Mouse (Mus musculus): Measurements from ENCODE around the gene Synrg. TPM values are rescaled to one million over a fixed set of nuclear protein-coding genes. Genes with fewer than 3 reads are reported as not detected.

The Synrg gene
- polyA plus RNA-seq, 1 experiment from 2014 or later, result 6.9 TPM

DNA sequence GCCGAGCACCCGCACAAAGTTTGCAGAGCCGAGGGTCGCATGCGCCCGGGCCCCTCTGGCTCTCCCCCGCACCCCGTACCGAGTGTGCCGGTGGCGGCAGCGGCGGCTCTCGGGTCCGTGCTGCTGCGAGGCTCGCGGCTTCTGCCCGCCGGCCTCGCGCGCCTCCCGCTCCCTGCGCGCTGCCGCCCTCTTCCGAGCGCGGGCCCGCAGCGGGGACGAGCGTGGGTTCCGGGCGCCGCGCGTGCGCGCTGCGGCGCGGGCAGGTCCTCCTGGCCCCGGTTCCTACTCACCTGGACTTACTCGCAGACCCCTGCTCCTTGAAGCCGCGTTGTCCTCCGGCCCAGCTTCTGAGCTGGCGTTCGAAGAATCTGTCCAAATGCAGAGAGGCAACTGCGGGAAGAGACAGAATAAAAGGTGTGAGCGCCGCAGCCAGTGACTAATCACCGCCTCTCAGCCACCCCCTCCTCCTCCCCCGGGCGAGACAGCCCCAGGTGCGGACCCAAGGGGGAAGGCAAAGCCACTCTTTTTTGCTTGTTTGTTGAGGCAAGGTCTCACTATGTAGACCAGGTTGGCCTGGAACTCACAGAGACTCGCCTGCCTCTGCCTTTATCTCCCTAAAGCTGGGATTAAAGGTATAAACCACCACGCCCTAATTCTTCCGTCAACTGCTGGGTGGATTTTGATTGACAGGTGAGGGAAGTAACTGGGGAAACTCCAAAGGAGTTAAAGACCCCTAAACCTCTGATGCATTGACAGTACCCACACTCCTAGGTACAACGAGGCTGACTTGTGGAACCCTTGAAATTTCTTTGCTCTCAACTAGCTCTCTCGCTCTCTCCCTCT is 104.2 kb downstream of the Synrg start:
- Histone ChIP-seq H3K27ac (peak overlapping the region; percentile 47), H3K9ac (ENCODE audit: low read depth, low read length) (peak overlapping the region; percentile 73), H3K9me3 (replicated peaks; ENCODE audit: low read length) (no peaks in the 10 kb centered on the region), H3K36me3 (ENCODE audit: insufficient read depth, low read length) (no peaks in the 10 kb centered on the region), H3K27me3 (ENCODE audit: insufficient read depth, low read length) (no peaks in the 10 kb centered on the region), H3K4me3 (replicated peaks; ENCODE audit: low read depth, low read length) (peak overlapping the region; percentile 66), H3K4me2 (ENCODE audit: low read length) (peak overlapping the region; percentile 95), H3K4me1 (replicated peaks; ENCODE audit: insufficient read depth, low read length) (peaks cover 15% of the 10 kb centered on the region; the same call in 1 of the 2 replicates)
- ATAC-seq (replicated peaks; ENCODE audit: low FRiP score, low read depth) (peak; percentile 47; the same call in 1 of the 2 replicates), DNase-seq (ENCODE audit: low spot score) (peak; percentile 46)
- TF ChIP-seq CTCF (IDR thresholded peaks at IDR 0.05; ENCODE audit: low read depth), result no peak
- 2% methylated on average over 60 of the region's 63 CpGs for WGBS

DNA sequence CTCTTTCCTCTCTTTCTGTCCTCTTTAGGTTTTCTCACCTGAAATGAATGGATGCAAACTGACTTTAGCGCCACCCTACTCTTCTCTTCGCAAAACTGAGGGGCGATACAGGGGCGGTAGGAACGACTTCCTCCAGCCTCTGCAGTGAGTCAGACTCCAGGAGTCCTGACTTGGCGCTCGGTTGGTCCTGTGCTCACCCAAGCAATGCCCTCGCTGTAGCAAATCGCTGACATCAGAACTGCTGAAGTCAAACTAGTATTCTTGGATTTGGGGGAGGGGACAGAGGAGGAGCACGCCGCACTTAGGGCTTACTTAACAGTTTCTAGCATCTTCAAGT is 104.8 kb downstream of the Synrg start, which contains the start of gene Dusp14:
Gene Dusp14, minus strand, starts transcription at position 228 of the 337 bp plus-strand sequence.
- Histone ChIP-seq H3K36me3 (ENCODE audit: insufficient read depth, low read length) (no peaks in the 10 kb centered on the region), H3K4me1 (replicated peaks; ENCODE audit: insufficient read depth, low read length) (peaks cover 18% of the 10 kb centered on the region; the same call in 1 of the 2 replicates), H3K27me3 (ENCODE audit: insufficient read depth, low read length) (no peaks in the 10 kb centered on the region), H3K9ac (ENCODE audit: low read depth, low read length) (peak within 1 kb of the TSS; percentile 73), H3K4me3 (replicated peaks; ENCODE audit: low read depth, low read length) (peak within 1 kb of the TSS; percentile 66), H3K4me2 (ENCODE audit: low read length) (peak within 1 kb of the TSS; percentile 95), H3K27ac (peak within 1 kb of the TSS; percentile 47), H3K9me3 (replicated peaks; ENCODE audit: low read length) (no peaks in the 10 kb centered on the region)
- 11% methylated on average over 11 of the region's 11 CpGs for WGBS
- ATAC-seq (replicated peaks; ENCODE audit: low FRiP score, low read depth), result peak; percentile 68
- no peak for TF ChIP-seq CTCF (IDR thresholded peaks at IDR 0.05; ENCODE audit: low read depth)
- DNase-seq (ENCODE audit: low spot score), result peak; percentile 67

DNA sequence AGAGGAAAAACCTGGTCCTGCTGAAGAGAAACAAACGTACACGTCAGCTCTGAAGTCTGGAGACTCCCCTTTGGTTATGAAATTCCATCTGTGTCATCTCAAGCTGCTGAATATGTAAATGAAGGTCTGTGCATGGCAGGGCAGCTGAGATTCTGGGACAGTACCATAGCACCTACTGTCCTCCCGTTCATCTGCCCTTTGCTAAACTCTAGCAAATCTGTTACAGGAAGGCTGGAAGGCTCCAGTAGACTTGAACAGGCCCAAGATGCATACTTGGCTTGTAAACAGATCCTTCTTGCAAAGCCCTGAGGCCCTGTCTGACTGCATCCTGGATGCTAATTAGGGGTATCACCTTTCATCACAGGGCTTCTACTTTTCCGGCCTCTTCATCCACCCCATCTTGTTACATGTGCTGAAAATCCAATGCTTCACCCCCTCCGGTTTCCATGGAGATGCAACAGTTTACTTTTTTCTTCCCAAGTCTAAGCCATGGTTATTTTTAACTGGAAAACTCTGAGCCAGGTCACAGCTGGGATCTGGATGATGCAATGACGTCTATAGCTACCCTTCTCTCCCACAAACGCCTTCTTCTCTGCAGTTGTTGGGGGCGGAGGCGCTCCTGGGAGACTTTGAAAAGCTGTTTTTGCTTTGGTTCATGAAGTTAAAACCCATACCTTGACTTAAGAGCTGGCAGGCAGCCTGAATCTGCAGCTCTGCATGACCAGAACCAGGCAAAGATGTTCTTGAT is 108.8 kb downstream of the Synrg start:
- no peak for TF ChIP-seq CTCF (IDR thresholded peaks at IDR 0.05; ENCODE audit: low read depth)
- H3K27ac ChIP-seq, result peak overlapping the region; percentile 88
- no peaks in the 10 kb centered on the region for H3K9me3 ChIP-seq (replicated peaks; ENCODE audit: low read length)
- no peak for ATAC-seq (replicated peaks; ENCODE audit: low FRiP score, low read depth)
- H3K27me3 ChIP-seq (ENCODE audit: insufficient read depth, low read length), result no peaks in the 10 kb centered on the region
- H3K36me3 ChIP-seq (ENCODE audit: insufficient read depth, low read length), result no peaks in the 10 kb centered on the region
- WGBS, result 33% methylated on average over 9 of the region's 9 CpGs
- DNase-seq (ENCODE audit: low spot score), result peak; percentile 52
- no peak overlapping the region for H3K9ac ChIP-seq (ENCODE audit: low read depth, low read length)
- no peak overlapping the region for H3K4me3 ChIP-seq (replicated peaks; ENCODE audit: low read depth, low read length)
- 0 out of 2 replicates have a peak overlapping the region, but pooled peaks have one; percentile 27 for H3K4me2 ChIP-seq (ENCODE audit: low read length)
- peaks cover 12% of the 10 kb centered on the region; the same call in 1 of the 2 replicates for H3K4me1 ChIP-seq (replicated peaks; ENCODE audit: insufficient read depth, low read length)

DNA sequence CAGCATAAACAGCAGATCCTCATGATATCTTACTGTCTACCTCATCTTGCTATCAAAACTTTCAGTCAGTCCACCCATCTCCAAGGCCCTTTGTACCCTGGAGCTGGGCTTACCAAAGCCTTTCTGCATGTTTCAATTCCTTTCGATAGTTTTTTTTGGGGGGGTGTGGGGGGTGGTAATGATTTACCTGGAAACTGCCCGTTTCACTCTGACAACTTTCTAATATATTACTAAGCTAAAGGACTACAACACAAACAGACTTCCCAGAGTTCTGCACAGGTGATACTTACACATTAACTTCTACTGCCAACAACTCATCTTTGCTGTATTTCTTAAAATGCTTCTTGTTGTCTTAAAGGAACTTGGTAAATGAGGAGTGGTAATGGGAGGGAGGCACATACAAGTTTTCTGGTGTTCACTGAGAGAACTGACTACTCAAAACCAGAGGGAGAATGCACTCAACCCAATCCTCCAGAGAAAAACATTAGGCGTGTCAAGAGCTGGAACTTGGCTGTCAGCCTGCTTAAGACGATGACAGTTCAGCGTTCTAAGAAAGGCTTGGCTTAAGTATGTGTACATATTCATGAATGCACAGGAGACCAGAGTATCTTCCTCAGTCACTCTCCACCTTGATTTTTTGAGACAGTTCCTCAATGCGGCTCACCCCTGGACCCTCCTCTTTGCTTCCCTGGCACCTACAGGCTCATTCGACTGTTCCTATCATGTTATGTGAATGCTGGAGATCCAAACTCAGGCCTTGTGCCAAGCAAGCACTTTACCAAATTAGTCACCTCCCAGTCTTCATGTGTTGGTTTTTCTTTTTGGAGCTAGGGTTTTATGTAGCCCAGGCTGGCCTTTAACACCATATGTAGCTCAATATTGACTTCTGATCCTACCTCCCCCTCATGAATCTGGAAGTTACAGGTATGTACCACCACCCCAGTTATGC is 109.9 kb downstream of the Synrg start:
- H3K4me2 ChIP-seq (ENCODE audit: low read length), result 0 out of 2 replicates have a peak overlapping the region, but pooled peaks have one; percentile 27
- ATAC-seq (replicated peaks; ENCODE audit: low FRiP score, low read depth), result peak; percentile 60
- no peaks in the 10 kb centered on the region for H3K27me3 ChIP-seq (ENCODE audit: insufficient read depth, low read length)
- TF ChIP-seq CTCF (IDR thresholded peaks at IDR 0.05; ENCODE audit: low read depth), result no peak
- H3K36me3 ChIP-seq (ENCODE audit: insufficient read depth, low read length), result no peaks in the 10 kb centered on the region
- WGBS, result 45% methylated on average over 7 of the region's 7 CpGs
- no peak overlapping the region for H3K9ac ChIP-seq (ENCODE audit: low read depth, low read length)
- DNase-seq (ENCODE audit: low spot score), result peak; percentile 41
- no peaks in the 10 kb centered on the region for H3K9me3 ChIP-seq (replicated peaks; ENCODE audit: low read length)
- peak overlapping the region; percentile 88 for H3K27ac ChIP-seq
- no peak overlapping the region for H3K4me3 ChIP-seq (replicated peaks; ENCODE audit: low read depth, low read length)
- H3K4me1 ChIP-seq (replicated peaks; ENCODE audit: insufficient read depth, low read length), result peaks cover 8% of the 10 kb centered on the region; the same call in 1 of the 2 replicates

DNA sequence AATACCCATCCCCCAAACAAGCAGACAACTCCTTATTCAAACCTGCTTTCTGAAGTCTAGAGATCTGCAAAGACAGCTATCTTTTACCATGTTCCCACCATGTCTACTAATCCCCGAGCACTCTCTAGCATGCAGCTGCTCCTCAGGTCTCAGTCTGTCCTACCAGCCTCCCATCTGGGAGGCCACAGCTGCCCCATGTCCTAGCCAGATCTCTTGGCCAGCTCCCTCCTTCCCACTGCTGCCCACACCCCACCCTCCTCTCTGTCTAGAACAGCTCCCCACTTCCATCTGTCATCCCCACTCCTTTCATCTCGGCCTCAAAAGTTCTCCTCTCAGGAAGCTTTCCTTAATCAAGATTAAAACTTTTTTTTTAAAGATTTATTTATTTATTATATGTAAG is 112.8 kb downstream of the Synrg start:
- no peak for DNase-seq (ENCODE audit: low spot score)

More for the DNA sequence above, 112.8 kb downstream of the Synrg start:
- Histone ChIP-seq H3K4me2 (ENCODE audit: low read length) (no peak overlapping the region), H3K36me3 (ENCODE audit: insufficient read depth, low read length) (no peaks in the 10 kb centered on the region), H3K4me1 (replicated peaks; ENCODE audit: insufficient read depth, low read length) (peaks cover 8% of the 10 kb centered on the region; the same call in 1 of the 2 replicates), H3K9me3 (replicated peaks; ENCODE audit: low read length) (no peaks in the 10 kb centered on the region), H3K27me3 (ENCODE audit: insufficient read depth, low read length) (no peaks in the 10 kb centered on the region), H3K27ac (no peak overlapping the region), H3K4me3 (replicated peaks; ENCODE audit: low read depth, low read length) (no peak overlapping the region), H3K9ac (ENCODE audit: low read depth, low read length) (no peak overlapping the region)
- no peak for ATAC-seq (replicated peaks; ENCODE audit: low FRiP score, low read depth)
- WGBS, result 79% methylated on average over 2 of the region's 2 CpGs
- TF ChIP-seq CTCF (IDR thresholded peaks at IDR 0.05; ENCODE audit: low read depth), result no peak

Measured in kidney, postnatal 0 days (tissue).